Mouse (Mus musculus) macrophage (primary cell): ENCODE data around the gene Vti1a. TPM values are rescaled to one million over a fixed set of nuclear protein-coding genes. Genes with fewer than 3 reads are reported as not detected.

ENCODE experiments used
- H3K27ac ChIP-seq: fragments of 350-480 bp; formaldehyde crosslinking; 2 replicates; pipeline ENCODE4 v1.9.0; 2021
- H3K36me3 ChIP-seq: fragments of 350-480 bp; formaldehyde crosslinking; 2 replicates; pipeline ENCODE4 v1.9.0; 2021; ENCODE audit errors: inconsistent target
- H3K4me3 ChIP-seq: fragments of 350-480 bp; formaldehyde crosslinking; 2 replicates; pipeline ENCODE4 v1.9.0; 2021; ENCODE audit errors: inconsistent target
- H3K79me2 ChIP-seq: fragments of 350-480 bp; formaldehyde crosslinking; 2 replicates; pipeline ENCODE4 v1.9.0; 2021; ENCODE audit errors: inconsistent target
- WGBS: methylation state at CpG from one replicate; pipeline ENCODE4 v1.1.7; 2026; ENCODE audit warnings: inconsistent platforms; ENCODE audit not compliant: missing documents; 5-methylcytosine and 5-hydroxymethylcytosine counted together
- polyA plus RNA-seq: library from polyadenylated mRNA; stranded (reverse); fragments of 250-400 nt; gene quantifications from 3 replicates; pipeline ENCODE4 v1.2.4, GENCODE M21; 2018; ENCODE audit warnings: inconsistent platforms

The Vti1a gene
- polyA plus RNA-seq, 1 experiment from 2014 or later: 41.8 TPM

GRCm38 (mm10) chr19:55550176-55550575, 234.1 kb downstream of the Vti1a start:
- no peaks in the 10 kb centered on the region for H3K36me3 ChIP-seq
- H3K79me2 ChIP-seq: no peaks in the 10 kb centered on the region
- 87% methylated on average over 6 of the region's 6 CpGs for WGBS
- no peak overlapping the region for H3K4me3 ChIP-seq
- no peak overlapping the region for H3K27ac ChIP-seq

- Histone ChIP-seq H3K79me2 (no peaks in the 10 kb centered on the region), H3K36me3 (no peaks in the 10 kb centered on the region), H3K4me3 (no peak overlapping the region), H3K27ac (no peak overlapping the region)
- WGBS: 98% methylated on average over 7 of the region's 7 CpGs
Measured at GRCm38 (mm10) chr19:55552339-55552738, 236.2 kb downstream of the Vti1a start.

GRCm38 (mm10) chr19:55552861-55553260, 236.8 kb downstream of the Vti1a start:
- Histone ChIP-seq H3K36me3 (no peaks in the 10 kb centered on the region), H3K4me3 (no peak overlapping the region), H3K79me2 (no peaks in the 10 kb centered on the region), H3K27ac (no peak overlapping the region)
- 73% methylated on average over 7 of the region's 7 CpGs for WGBS

GRCm38 (mm10) chr19:55554295-55554694, 238.2 kb downstream of the Vti1a start:
- H3K27ac ChIP-seq: no peak overlapping the region
- no peak overlapping the region for H3K4me3 ChIP-seq
- H3K36me3 ChIP-seq: no peaks in the 10 kb centered on the region
- no peaks in the 10 kb centered on the region for H3K79me2 ChIP-seq
- WGBS: 86% methylated on average over 5 of the region's 5 CpGs

- WGBS: 90% methylated on average over 9 of the region's 9 CpGs
- H3K27ac ChIP-seq: no peak overlapping the region
- H3K36me3 ChIP-seq: no peaks in the 10 kb centered on the region
- H3K4me3 ChIP-seq: no peak overlapping the region
- H3K79me2 ChIP-seq: no peaks in the 10 kb centered on the region
Measured at GRCm38 (mm10) chr19:55554703-55555102, 238.6 kb downstream of the Vti1a start.

- Histone ChIP-seq H3K27ac (no peak overlapping the region), H3K4me3 (no peak overlapping the region), H3K36me3 (no peaks in the 10 kb centered on the region), H3K79me2 (no peaks in the 10 kb centered on the region)
- 47% methylated on average over 21 of the region's 21 CpGs for WGBS
Measured at GRCm38 (mm10) chr19:55556168-55556999, 240.3 kb downstream of the Vti1a start.

GRCm38 (mm10) chr19:55559331-55559730, 243.2 kb downstream of the Vti1a start:
- H3K27ac ChIP-seq: no peak overlapping the region
- 90% methylated on average over 8 of the region's 12 CpGs for whole genome bisulfite sequencing
- no peaks in the 10 kb centered on the region for H3K36me3 ChIP-seq
- H3K4me3 ChIP-seq: no peak overlapping the region
- H3K79me2 ChIP-seq: no peaks in the 10 kb centered on the region

GRCm38 (mm10) chr19:55560088-55560682, 244.1 kb downstream of the Vti1a start:
- Histone ChIP-seq H3K4me3 (no peak overlapping the region), H3K36me3 (no peaks in the 10 kb centered on the region), H3K79me2 (no peaks in the 10 kb centered on the region), H3K27ac (no peak overlapping the region)
- WGBS: 94% methylated on average over 11 of the region's 11 CpGs

- Histone ChIP-seq H3K4me3 (no peak overlapping the region), H3K79me2 (no peaks in the 10 kb centered on the region), H3K36me3 (no peaks in the 10 kb centered on the region), H3K27ac (no peak overlapping the region)
- 99% methylated on average over 10 of the region's 10 CpGs for WGBS
Measured at GRCm38 (mm10) chr19:55561469-55561868, 245.4 kb downstream of the Vti1a start.

GRCm38 (mm10) chr19:55562487-55563147, 246.5 kb downstream of the Vti1a start:
- H3K27ac ChIP-seq: no peak overlapping the region
- H3K36me3 ChIP-seq: no peaks in the 10 kb centered on the region
- no peaks in the 10 kb centered on the region for H3K79me2 ChIP-seq
- WGBS: 84% methylated on average over 9 of the region's 14 CpGs
- H3K4me3 ChIP-seq: no peak overlapping the region

GRCm38 (mm10) chr19:55563148-55563651, 247.1 kb downstream of the Vti1a start:
- Histone ChIP-seq H3K36me3 (no peaks in the 10 kb centered on the region), H3K27ac (no peak overlapping the region), H3K4me3 (no peak overlapping the region), H3K79me2 (no peaks in the 10 kb centered on the region)
- WGBS: 91% methylated on average over 14 of the region's 15 CpGs

- Histone ChIP-seq H3K36me3 (no peaks in the 10 kb centered on the region), H3K27ac (no peak overlapping the region), H3K4me3 (no peak overlapping the region), H3K79me2 (no peaks in the 10 kb centered on the region)
- 93% methylated on average over 13 of the region's 13 CpGs for WGBS
Measured at GRCm38 (mm10) chr19:55564104-55564938, 248.2 kb downstream of the Vti1a start.

- Histone ChIP-seq H3K4me3 (no peak overlapping the region), H3K27ac (no peak overlapping the region), H3K36me3 (no peaks in the 10 kb centered on the region), H3K79me2 (no peaks in the 10 kb centered on the region)
- WGBS: 96% methylated on average over 11 of the region's 11 CpGs
Measured at GRCm38 (mm10) chr19:55565111-55565510, 249.0 kb downstream of the Vti1a start.
